Mouse (Mus musculus) lung, adult 2 months (tissue): ENCODE results near the gene Lcn12.

Experiments
- CTCF ChIP-seq: fragments of 200-500 bp; IDR thresholded peaks from 2 replicates; pipeline ENCODE4 v1.5.1; 2011; ENCODE audit warnings: mild to moderate bottlenecking, low read length, control low read depth; ENCODE audit not compliant: insufficient read depth
- POLR2A ChIP-seq: fragments of 200-500 bp; IDR thresholded peaks from 2 replicates; pipeline ENCODE4 v1.6.1; 2011; ENCODE audit warnings: low read depth, mild to moderate bottlenecking, control low read depth, low read length, borderline replicate concordance; ENCODE audit errors: extremely low read depth

GRCm38 (mm10) chr2:25526510-25527302 is 33.0 kb upstream of the Lcn12 start:
- TF ChIP-seq POLR2A (no peak), CTCF (no peak)
